Mouse (Mus musculus): ENCODE measurements around the gene BC051019.

DNA sequence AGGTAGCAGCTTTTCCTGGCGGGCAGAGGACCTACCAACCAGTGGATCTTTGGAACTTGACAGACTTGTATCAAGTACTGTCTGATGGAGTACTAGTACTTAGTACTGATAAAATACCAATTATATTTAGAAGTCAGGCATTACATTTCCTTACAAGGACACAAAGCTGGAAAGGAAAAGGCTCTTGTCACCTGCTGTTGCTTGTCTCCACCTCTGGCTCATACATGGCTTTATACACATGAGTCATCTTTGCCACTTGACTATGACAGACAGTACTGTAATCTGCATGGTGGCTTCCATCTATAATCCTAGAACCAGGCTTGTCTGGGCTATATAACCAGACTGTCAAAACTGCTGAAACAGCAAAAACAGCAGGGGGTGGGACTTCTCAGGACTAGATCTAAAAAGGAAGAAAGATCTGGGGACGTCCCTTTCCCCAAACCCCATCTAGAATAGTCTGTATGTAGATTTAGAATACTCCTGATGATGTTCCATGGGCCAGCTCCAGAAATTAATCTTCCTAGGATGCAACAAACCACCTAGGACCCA is 10.1 kb downstream of the BC051019 start:
- TF ChIP-seq GATA1 (IDR thresholded peaks at IDR 0.05; ENCODE audit: borderline replicate concordance, low read length) (no peak), FLI1 (IDR thresholded peaks at IDR 0.05; ENCODE audit: low read length) (no peak)

Data from megakaryocyte, embryonic 14.5 days (primary cell).